Mouse (Mus musculus): Measurements from ENCODE around the gene Mrpl34.

The Mrpl34 gene

DNA sequence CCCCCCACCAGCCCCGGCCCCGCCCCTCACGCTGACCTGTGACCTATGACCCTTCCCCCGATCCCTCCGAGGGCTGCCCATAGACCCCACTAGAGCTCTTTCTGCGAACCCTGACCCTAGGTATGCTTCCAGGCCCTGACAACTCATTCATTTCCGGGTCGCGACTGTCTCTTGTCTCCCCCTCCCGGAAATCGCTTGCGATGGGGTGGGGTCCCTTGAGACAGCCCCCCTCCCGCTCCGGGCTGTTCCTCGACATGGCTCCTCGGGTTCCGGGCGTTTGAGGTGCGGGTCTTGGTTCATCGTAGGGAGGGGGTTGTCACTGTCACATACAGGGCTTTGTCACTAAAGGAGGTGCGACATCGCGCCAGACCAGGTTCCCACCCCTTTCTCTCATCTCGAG, 4.7 kb downstream of the Mrpl34 start:
- DNase-seq (ENCODE audit: low spot score), result peak; percentile 40

DNA sequence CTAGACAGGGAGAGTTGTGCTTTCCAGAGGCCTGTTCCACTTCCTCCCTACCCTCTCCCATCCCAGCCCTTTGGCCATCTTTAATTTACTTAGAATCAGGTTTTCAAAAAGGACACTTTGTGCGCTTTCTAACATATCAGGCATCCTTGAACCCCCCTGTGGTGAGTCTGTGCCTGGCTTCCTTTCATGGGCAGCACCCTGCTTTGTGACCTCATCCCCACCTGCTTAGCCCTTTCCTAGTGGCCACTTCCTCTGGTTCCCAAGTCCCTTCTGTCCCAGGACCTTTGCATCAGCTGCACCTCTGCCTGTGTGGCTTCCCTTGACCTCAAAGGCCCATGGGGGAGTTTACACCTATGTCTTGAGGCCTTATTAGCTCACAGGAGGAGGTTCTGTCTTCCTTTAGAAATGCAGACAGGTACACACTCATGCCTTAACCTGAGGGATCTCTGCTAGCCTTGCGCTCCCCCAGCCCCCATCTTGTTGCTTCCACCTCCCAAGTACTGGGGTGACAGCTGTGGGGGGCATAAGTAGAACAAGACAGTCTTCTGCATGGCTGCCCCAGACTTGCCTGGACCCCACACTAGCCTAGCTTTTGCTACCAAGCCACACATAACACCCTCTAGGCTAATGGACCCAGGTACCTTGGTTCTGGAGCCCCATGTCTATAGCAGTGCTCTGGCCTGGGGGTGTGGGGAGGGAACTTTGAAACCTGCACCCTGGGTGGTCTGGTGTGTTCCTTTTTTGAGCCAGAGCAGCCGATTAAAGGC, 5.6 kb downstream of the Mrpl34 start:
- no peak for DNase-seq (ENCODE audit: low spot score)

DNA sequence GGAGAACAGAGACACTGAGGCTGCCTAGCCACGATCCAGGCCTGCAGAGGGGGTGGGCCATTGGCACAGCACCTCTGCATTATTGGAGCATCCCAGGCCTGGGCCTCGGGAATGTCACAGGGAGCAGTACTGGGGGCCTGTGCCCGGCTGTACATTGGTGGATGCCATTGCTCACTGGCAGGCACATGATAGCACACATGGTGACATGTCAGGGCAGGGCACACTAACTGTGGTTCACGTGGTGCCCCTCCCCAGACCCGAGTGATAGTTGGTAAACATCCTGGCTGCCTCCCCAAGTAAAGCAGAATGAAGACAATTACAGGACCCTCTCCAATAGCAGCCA, 6.1 kb downstream of the Mrpl34 start:
- no peak for DNase-seq (ENCODE audit: low spot score)

DNA sequence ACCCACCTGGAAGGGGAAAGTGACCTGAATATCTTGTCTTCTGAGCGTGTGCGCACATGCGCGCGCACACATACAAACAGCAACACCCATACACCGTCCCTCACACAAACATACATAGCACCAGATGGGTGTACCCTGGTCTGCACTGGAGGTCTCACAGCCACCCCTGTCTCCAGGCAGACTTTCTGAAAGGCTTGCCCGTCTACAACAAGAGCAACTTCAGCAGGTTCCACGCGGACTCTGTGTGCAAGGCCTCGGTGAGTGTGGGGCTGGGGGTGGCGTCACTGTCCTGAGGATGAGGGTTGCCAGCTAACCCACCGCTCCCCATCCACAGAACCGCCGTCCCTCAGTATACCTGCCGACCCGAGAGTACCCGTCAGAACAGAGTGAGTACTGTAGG, 7.1 kb downstream of the Mrpl34 start:
- no peak for DNase-seq (ENCODE audit: low spot score)

DNA sequence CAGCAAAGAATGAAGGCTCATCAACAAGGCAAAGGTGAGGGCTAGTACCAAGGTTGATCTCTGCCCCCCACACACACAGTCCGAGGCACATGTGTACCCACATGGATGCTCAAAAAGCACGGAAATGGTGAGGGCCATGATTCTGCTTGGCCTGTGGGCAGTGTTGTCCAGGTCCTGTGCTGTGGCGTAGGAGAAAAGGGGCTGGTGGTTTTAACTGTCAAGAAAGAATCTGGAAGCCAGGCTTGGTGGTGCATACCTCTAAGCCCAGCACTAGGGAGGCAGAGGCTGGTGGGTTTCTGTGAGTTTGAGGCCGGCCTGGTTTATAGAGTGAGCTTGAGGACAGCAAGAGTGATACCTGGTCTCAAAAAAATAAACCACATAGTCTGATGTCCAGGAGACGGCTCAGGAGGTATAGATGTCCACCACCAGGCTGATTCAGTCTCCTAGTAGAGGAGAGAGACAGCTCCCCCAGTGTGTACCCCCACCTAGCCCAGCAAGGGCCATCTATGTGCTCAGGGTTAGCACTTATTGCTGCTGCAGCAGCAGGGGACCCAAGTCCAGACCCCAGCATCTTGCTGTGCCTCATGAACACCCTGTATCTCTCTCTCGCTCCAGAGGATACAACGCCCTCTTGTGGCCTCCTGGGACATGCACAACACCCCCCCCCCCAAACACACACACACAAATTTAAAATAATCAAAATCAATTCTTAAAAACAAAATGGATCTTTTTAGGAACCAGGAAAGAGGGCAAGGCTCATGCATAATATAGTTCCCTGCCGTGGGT, 8.0 kb downstream of the Mrpl34 start:
- DNase-seq (ENCODE audit: low spot score), result no peak

DNA sequence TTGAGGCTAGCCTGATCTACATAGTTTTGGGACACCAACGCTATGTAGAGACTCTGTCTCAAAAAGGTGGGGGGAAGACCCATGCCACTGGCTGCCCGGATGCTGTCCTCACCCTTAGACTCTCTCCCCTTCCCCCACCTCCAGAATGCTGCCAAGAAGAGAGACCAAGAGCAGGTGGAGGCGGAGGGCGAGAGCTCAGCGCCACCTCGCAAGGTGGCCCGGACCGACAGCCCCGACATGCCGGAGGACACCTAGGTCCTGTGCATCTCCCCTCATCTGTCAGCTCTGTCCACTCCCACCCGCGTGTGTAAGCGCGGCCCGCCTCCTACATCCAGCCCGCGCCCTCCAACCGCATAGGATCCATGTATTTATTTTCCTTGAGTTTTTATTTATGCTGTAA, 9.6 kb downstream of the Mrpl34 start:
- no peak for DNase-seq (ENCODE audit: low spot score)

DNA sequence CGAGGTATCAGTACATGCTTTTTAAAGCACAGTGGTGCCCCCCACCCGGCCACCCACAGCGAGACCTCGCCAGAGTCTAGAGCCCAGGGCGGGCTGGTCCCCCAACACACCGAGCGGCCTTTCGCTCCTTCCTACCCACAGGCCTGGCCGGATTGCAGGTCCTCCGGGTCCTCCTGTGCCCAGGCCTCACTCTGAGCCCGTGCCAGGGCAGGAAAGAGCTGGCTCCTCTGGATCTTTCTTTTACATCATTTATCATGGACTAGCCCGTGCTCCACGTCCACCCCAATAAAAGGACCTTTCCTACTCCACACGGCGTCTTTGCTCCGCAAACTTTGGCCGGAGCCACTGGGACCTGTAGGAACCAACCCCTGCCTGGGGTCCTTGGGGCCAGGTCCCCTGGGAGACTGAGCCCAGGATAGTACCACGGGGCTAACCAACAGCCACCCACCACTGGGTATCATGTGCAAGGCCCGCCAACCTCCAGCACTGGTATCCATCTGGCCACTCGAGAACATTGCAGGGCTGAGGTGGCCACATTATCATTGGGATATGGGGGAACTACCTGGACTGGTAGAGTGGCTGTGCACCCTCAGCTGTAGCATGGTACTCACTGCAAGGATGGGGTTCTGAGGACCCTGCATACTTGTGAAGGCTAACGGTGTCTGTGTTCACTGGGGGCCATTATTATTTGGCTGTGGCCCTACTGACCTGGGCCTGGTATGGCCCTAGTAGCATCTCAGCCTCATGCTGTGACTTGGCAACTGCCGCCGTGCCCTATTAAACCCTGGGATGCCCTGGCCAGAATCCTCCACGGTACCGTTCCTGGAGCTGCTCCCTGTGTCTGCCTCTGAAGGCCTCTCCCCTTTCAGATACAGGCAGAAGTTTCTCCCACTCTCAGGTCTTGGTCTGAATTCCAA, 10.3 kb downstream of the Mrpl34 start:
- DNase-seq (ENCODE audit: low spot score), result no peak

DNA sequence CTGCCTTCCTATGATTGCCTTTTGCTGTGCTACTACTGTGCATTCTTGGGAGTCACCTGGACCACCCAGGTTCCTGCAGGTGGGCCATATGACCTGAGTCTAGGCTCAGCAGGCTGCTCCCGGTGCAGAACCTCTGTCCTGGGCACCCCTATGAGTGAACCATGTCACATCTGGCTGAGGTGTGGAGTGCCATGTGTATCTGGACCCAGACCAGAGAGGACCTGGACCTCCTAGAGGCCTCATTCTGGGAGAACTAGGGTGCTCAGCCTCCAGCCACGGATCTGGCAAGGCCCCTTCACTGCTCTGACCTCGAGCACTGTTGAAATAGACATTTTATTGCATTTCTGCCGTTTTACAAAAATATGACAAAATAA, 10.9 kb downstream of the Mrpl34 start:
- DNase-seq (ENCODE audit: low spot score), result no peak

DNA sequence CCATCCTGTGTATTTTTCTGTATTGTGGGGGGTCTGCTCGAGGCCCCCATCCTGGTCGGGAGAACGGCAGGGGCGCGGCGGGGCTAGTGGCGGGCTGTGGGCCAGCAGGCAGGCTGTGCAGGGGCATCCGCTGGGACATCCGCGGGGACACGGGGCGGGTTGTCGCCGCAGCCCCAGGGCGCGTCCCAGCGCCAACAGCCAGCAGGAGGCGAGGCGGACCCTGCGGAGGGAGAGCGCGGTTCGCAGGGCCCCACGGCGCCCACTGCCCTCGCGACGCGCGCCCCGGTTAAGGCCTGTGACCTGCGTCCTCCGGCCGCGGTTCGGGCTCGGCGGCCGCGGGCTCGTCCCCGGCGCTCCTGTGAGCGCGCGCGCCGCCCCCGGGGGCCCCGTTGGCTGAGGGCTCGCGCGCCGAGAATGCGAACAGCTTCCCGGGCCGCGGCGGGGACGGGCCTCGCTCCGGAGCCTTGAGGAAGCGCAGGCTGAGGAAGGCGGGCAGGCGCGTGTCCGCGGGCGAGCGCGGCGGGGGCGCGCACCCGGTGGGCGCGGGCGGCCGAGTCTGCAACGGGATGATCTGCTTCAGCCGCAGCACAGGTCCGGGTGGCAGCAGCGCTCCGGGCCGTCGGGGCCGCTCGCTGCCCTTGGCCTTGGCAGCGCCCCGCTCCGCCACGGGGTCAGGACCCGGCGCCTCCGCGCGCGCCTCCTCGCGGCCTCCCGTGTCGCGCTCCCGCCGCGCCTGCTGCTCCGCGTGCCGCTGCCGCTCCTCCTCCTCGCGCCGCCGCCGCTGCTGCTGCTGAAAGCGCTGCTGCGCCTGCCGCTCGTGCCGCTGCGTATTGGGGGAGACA, 11.6 kb downstream of the Mrpl34 start:
- peak; percentile 73 for DNase-seq (ENCODE audit: low spot score)

DNA sequence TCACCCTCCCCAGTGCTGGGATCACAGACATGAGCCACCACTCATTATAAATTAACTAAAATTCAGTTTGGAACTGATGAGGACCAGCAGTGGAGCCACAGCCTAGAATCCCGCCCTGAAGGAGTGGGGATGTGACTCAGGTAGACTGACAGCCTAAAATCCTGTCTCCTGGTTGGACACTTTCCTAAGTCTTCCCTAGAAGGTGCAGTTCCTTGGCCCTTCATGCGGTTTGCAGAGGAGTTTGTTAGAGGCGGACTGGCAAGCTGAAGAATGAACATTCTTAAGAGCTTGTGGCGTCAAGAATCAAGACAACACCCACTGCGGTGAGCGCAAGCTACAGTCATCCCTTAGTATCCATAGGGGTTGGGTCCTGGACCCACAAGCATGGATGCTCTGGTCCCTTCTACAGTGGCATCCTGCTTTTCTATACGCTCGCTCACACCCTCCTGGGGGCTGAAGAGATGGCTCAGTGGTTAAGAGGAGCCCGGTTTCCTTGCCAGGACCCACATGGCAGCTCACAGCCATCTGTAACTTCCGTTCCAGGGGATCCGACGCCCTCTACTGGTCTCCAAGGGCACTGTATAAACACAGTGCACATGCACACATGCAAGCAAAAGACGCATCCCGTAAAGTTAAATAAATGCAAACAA, 12.6 kb downstream of the Mrpl34 start:
- DNase-seq (ENCODE audit: low spot score), result no peak

DNA sequence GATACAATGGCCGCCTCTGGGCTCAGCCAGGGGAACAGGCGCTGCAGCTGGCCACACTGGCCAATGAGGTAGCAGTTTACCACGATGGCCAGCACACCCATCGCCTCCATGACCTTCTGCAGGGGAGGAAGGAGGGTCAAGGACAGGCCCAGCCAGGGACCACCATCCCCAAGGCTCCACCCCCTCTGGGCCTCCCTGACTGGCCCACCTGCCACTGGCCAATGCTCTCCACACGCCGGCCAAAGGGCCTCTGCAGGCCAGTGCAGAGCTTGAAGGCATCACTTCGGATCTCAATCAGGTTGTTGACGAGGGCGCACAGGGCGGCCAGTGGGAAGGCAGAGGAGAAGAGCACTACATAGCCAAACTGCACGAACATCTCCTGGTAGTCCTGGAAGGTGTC, 14.2 kb downstream of the Mrpl34 start:
- DNase-seq (ENCODE audit: low spot score), result no peak

DNA sequence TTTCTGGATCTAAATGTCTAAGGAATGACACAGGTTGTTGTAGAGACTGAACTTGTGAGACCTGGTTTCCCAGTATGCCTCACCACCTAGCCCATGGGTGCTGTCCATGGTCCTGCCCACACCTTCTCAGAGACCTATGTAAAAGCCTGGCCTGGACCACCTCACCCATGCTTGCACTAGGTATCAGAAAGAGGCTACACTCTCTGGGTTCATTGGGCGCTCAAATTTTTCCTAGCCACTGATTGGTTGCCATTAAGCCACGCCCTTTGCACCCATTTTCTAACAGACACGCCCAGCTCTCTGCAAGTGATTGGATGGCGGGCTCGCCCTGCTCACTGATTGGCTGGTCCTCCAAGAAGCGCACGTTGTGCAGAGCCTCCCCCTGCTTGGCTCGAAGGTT, 19.2 kb downstream of the Mrpl34 start:
- DNase-seq (ENCODE audit: low spot score), result no peak

DNA sequence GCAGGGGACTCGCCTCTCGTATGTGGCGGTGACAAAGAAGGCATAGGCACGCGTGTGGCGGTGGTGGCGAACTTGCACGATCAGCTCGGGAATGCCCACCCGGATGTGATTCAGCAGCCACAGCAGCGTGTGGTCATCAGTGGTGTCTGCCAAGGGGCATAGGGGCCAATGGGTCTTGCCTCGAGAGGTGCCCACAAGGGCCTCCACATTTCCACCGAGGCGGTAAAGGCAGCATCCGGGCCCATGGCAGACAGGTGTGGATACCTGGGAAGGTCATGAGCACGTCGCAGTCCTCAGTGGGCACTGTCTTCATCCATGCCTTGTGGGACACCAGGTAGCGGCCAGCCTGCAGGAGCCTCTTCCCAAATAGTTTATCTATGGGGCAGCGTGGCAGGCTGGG, 20.0 kb downstream of the Mrpl34 start:
- DNase-seq (ENCODE audit: low spot score), result no peak

DNA sequence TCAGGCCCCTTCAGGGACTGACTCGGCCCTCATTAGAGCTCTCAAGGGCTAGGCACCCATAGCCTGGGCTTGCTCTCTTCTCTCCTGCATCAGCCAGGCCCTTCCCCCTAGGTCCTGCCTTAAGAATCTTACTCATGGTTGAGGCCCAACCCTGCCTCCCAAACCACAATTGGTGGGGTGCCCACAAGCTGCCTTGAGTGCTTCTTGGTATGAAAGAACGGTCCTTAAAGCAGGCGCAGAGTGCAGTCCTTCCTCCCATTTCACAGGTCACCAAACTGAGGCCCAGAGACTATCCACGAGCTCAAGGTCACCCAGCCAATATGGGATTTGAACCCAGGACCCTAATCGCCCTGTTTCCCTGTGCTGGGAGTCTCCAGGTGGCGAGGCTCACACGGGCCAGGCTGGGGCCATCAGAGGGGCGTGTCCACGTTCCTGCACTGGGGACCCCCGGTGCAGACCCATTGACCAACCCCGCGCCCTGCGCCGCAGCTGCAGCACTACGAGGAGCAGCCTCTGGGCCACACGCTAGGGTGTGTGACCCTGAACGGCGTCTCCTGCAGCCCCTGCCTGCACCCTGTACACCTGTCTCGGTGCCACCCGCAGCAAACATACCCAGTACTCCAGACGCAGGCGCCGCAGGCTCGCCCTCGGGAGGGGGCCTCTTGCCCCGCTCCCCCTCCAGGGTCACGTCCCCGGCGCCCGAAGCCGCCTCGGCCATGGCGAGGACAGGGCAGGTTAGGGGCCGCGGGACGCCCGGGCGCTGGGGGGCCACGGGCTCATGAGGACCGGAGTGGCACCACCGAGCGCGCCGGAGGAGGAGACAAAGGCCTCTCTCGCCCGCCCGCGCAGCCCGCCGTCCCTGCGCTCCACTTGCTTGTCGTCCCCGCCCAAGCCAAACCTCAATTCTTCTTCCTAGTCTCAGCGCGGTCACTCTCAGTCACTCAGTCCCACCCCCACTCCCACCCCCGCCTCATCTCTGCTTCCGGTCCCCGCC, 20.7 kb downstream of the Mrpl34 start, which contains the start of gene Ano8:
Gene Ano8 (minus strand): TSS at position 822 of the 994 bp plus-strand sequence.
- DNase-seq (ENCODE audit: low spot score), result peak; percentile 84

DNA sequence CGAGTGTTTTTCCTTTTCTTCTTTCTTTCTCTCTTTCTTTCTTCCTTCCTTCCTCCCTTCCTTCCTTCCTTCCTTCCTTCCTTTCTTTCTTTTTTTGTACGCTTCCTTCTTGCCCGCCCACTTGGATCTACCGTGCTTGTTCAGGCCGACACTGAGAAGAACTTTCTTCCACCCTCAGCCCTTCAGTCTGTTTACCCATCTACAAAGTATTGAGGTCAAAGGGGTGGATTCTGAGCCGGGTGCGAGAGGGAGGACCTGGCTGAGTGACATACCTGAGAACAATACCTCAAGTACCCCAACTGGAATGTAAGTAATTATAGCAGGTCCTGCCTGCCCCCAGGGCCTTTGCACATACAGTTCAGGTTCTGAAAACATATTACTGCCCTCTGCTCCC, 21.4 kb downstream of the Mrpl34 start:
- no peak for DNase-seq (ENCODE audit: low spot score)

DNA sequence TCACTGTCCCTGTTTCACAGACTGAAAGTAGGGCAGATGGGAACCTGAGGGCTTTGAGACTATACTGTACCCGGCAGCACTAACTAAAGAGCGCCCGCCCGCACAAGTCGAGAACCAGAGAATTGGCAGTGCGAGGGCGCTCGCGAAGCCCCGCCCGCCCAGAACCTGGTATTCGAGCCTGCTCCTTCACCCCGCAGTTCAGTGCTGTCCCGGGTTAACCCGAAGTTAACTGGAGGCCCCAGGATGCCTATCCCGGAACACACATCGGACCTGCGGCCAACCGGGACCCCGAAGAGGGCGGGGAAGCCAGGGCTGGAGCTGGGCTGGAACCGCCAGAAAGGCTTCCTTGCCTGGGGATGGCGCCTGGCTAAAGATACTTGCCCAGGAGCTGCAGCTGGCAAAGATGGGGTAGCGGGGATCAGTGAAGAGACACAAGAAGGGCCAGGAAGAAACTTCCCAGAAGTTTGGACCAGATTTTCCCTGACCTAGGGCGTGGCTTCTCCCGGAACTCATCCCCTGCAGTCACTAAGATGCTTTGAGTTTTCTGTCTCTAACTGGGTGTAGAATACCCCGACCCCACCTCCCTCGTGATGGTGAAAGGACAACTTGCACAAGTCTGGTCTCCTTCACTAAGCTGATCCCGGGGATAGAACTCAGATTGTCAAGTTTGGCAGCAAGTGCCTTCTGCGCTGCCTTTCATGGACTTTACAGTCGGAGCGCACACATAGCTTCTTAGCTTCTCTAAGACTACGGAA, 23.1 kb downstream of the Mrpl34 start, which contains the start of gene Gtpbp3:
Gene Gtpbp3 (plus strand): TSS at position 413 of the 755 bp plus-strand sequence.
- peak; percentile 81 for DNase-seq (ENCODE audit: low spot score)

DNA sequence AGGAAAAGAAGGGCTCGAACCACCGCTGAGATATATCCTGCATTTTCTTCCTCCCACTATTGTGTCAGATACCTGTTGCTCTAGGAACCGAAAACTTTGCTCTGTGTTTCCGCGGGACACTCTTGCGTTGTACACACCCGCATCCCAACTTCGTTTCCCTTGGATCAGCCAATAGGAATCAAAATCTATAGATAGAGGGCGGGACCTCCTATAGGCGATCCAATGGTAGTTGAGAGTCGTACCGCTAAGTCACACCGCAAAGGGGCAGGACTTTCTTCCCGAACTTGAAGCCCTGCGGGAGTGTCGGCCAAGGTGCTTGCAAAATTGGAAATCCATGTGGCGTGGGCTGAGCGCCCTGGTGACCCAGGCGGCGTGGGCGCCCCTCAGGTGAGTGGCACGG, 23.7 kb downstream of the Mrpl34 start:
- DNase-seq (ENCODE audit: low spot score), result peak; percentile 96

DNA sequence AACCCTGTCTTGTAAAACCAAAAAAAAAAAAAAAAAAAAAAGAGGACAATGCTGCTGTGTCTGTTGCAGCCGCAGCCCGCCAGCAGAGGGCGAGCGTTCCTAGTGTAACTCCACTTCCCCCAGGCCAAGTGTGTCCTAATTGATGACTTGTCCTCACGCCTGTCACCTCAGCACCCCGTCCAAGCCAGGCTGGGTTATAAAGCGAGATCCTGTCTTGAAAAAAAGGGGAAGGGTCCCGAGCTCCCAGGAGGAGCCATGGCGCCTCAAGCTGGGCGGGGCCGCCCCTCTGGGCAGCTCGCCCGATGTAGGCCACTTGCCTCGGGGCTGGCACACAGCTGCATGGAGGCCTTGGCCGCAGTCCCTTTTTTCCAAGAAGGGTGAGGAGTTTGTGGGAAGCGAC, 30.3 kb downstream of the Mrpl34 start:
- DNase-seq (ENCODE audit: low spot score), result peak; percentile 87

DNA sequence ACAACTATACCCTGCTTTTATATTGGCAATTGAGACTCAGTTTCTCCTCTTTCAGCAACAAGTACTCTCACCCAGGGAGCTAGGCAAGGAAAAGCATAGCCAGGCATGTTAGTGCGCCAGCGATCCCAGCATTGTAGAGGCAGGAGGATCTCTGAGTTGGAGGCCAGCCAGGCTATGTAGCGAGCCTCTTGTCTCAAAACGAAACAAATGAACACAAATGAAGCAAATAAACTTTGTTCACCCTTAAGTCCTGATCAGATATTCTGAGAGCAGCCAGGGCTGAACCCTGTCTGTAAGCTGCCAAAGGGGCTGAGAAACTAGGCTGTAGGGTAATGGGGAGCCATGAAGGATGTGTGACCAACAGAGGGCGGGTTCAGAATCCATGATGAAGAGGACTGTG, 31.1 kb downstream of the Mrpl34 start:
- no peak for DNase-seq (ENCODE audit: low spot score)
